Mouse (Mus musculus): ENCODE measurements at regions not wholly inside any gene's neighbourhood (a gene's known extent, or its start where the extent isn't known, plus 50 kb on each side); places are given as distances from the start of the nearest gene placed in this dataset.

- Histone ChIP-seq H3K9me3 (ENCODE audit: control insufficient read depth, low read length) (no peaks in the 10 kb centered on the region), H3K4me3 (ENCODE audit: insufficient read depth in 1 of 2, low read depth in 2 of 2, low read length in 2 of 2) (no peak overlapping the region), H3K4me2 (ENCODE audit: low read depth) (no peak overlapping the region), H3K27me3 (ENCODE audit: control insufficient read depth, insufficient read depth, low read length) (no peaks in the 10 kb centered on the region), H3K9ac (replicated peaks) (no peak overlapping the region), H3K36me3 (replicated peaks; ENCODE audit: control insufficient read depth, insufficient read depth, low read depth) (no peaks in the 10 kb centered on the region), H3K4me1 (replicated peaks; ENCODE audit: control insufficient read depth in 2 of 2, insufficient read depth in 2 of 2, low read length in 1 of 2) (peaks cover 0 to 5% of the 10 kb centered on the region in 2 experiments; a peak in 1 of 4 replicates), H3K27ac (no peak overlapping the region)
- no peak for TF ChIP-seq EP300 (IDR thresholded peaks at IDR 0.05; ENCODE audit: low read depth)
- 64% methylated on average over 3 of the region's 3 CpGs for WGBS (ENCODE audit: insufficient replicate concordance)
- DNase-seq (ENCODE audit: low read depth in 3 of 3, low spot score in 3 of 3) (no peak), ATAC-seq (ENCODE audit: insufficient read depth) (no peak)
Measured at GRCm38 (mm10) chr15:60694746-60695145, 158.8 kb downstream of the Fam84b start.

- H3K9ac ChIP-seq (replicated peaks): no peak overlapping the region
- WGBS (ENCODE audit: insufficient replicate concordance): 43% methylated on average over 7 of the region's 7 CpGs
- no peaks in the 10 kb centered on the region for H3K36me3 ChIP-seq (replicated peaks; ENCODE audit: control insufficient read depth, insufficient read depth, low read depth)
- H3K4me3 ChIP-seq (ENCODE audit: insufficient read depth in 1 of 2, low read depth in 2 of 2, low read length in 2 of 2): no peak overlapping the region
- H3K27ac ChIP-seq: no peak overlapping the region
- ATAC-seq (ENCODE audit: insufficient read depth) (no peak), DNase-seq (ENCODE audit: low read depth in 3 of 3, low spot score in 3 of 3) (peak in 2 of 3 experiments; percentile 0 to 1)
- peaks cover 0 to 5% of the 10 kb centered on the region in 2 experiments; a peak in 1 of 4 replicates for H3K4me1 ChIP-seq (replicated peaks; ENCODE audit: control insufficient read depth in 2 of 2, insufficient read depth in 2 of 2, low read length in 1 of 2)
- no peaks in the 10 kb centered on the region for H3K9me3 ChIP-seq (ENCODE audit: control insufficient read depth, low read length)
- TF ChIP-seq EP300 (IDR thresholded peaks at IDR 0.05; ENCODE audit: low read depth): no peak
- peak; percentile 49 for TF ChIP-seq CTCF (IDR thresholded peaks at IDR 0.05; ENCODE audit: low read depth)
- H3K27me3 ChIP-seq (ENCODE audit: control insufficient read depth, insufficient read depth, low read length): no peaks in the 10 kb centered on the region
- no peak overlapping the region for H3K4me2 ChIP-seq (ENCODE audit: low read depth)
Measured at GRCm38 (mm10) chr15:60693751-60694500, 159.7 kb downstream of the Fam84b start.

GRCm38 (mm10) chr15:60692718-60693597, 160.6 kb downstream of the Fam84b start:
- DNase-seq (ENCODE audit: low read depth in 3 of 3, low spot score in 3 of 3) (no peak), ATAC-seq (ENCODE audit: insufficient read depth) (no peak)
- 39% methylated on average over 6 of the region's 6 CpGs for WGBS (ENCODE audit: insufficient replicate concordance)
- TF ChIP-seq CTCF (IDR thresholded peaks at IDR 0.05; ENCODE audit: low read depth) (no peak), EP300 (IDR thresholded peaks at IDR 0.05; ENCODE audit: low read depth) (no peak)
- no peaks in the 10 kb centered on the region for H3K9me3 ChIP-seq (ENCODE audit: control insufficient read depth, low read length)
- no peaks in the 10 kb centered on the region for H3K36me3 ChIP-seq (replicated peaks; ENCODE audit: control insufficient read depth, insufficient read depth, low read depth)
- no peak overlapping the region for H3K4me3 ChIP-seq (ENCODE audit: insufficient read depth in 1 of 2, low read depth in 2 of 2, low read length in 2 of 2)
- H3K27ac ChIP-seq: no peak overlapping the region
- H3K4me1 ChIP-seq (replicated peaks; ENCODE audit: control insufficient read depth in 2 of 2, insufficient read depth in 2 of 2, low read length in 1 of 2): peaks cover 0 to 5% of the 10 kb centered on the region in 2 experiments; a peak in 1 of 4 replicates
- H3K27me3 ChIP-seq (ENCODE audit: control insufficient read depth, insufficient read depth, low read length): no peaks in the 10 kb centered on the region
- no peak overlapping the region for H3K9ac ChIP-seq (replicated peaks)
- no peak overlapping the region for H3K4me2 ChIP-seq (ENCODE audit: low read depth)

GRCm38 (mm10) chr15:60692149-60692548, 161.4 kb downstream of the Fam84b start:
- WGBS (ENCODE audit: insufficient replicate concordance): 62% methylated on average over 3 of the region's 3 CpGs
- Histone ChIP-seq H3K9me3 (ENCODE audit: control insufficient read depth, low read length) (no peaks in the 10 kb centered on the region), H3K4me3 (ENCODE audit: insufficient read depth in 1 of 2, low read depth in 2 of 2, low read length in 2 of 2) (no peak overlapping the region), H3K27me3 (ENCODE audit: control insufficient read depth, insufficient read depth, low read length) (no peaks in the 10 kb centered on the region), H3K27ac (no peak overlapping the region), H3K4me2 (ENCODE audit: low read depth) (no peak overlapping the region), H3K36me3 (replicated peaks; ENCODE audit: control insufficient read depth, insufficient read depth, low read depth) (no peaks in the 10 kb centered on the region), H3K4me1 (replicated peaks; ENCODE audit: control insufficient read depth in 2 of 2, insufficient read depth in 2 of 2, low read length in 1 of 2) (peaks cover 0 to 5% of the 10 kb centered on the region in 2 experiments; a peak in 1 of 4 replicates), H3K9ac (replicated peaks) (no peak overlapping the region)
- ATAC-seq (ENCODE audit: insufficient read depth) (no peak), DNase-seq (ENCODE audit: low read depth in 3 of 3, low spot score in 3 of 3) (no peak)
- no peak for TF ChIP-seq EP300 (IDR thresholded peaks at IDR 0.05; ENCODE audit: low read depth)
- no peak for TF ChIP-seq CTCF (IDR thresholded peaks at IDR 0.05; ENCODE audit: low read depth)

- no peak overlapping the region for H3K4me3 ChIP-seq (ENCODE audit: insufficient read depth in 1 of 2, low read depth in 2 of 2, low read length in 2 of 2)
- 55% methylated on average over 3 of the region's 3 CpGs for WGBS (ENCODE audit: insufficient replicate concordance)
- no peaks in the 10 kb centered on the region for H3K4me1 ChIP-seq (replicated peaks; ENCODE audit: control insufficient read depth in 2 of 2, insufficient read depth in 2 of 2, low read length in 1 of 2)
- H3K36me3 ChIP-seq (replicated peaks; ENCODE audit: control insufficient read depth, insufficient read depth, low read depth): no peaks in the 10 kb centered on the region
- no peak overlapping the region for H3K9ac ChIP-seq (replicated peaks)
- no peaks in the 10 kb centered on the region for H3K27me3 ChIP-seq (ENCODE audit: control insufficient read depth, insufficient read depth, low read length)
- TF ChIP-seq CTCF (IDR thresholded peaks at IDR 0.05; ENCODE audit: low read depth): no peak
- TF ChIP-seq EP300 (IDR thresholded peaks at IDR 0.05; ENCODE audit: low read depth): no peak
- no peak overlapping the region for H3K27ac ChIP-seq
- no peak for DNase-seq (ENCODE audit: low read depth in 3 of 3, low spot score in 3 of 3)
- H3K4me2 ChIP-seq (ENCODE audit: low read depth): no peak overlapping the region
- no peak for ATAC-seq (ENCODE audit: insufficient read depth)
- no peaks in the 10 kb centered on the region for H3K9me3 ChIP-seq (ENCODE audit: control insufficient read depth, low read length)
Measured at GRCm38 (mm10) chr15:60677397-60677796, 176.2 kb downstream of the Fam84b start.

Measured in liver, embryonic 14.5 days (tissue).